Mouse (Mus musculus): Measurements from ENCODE around the gene Cdk18. TPM values are rescaled to one million over a fixed set of nuclear protein-coding genes. Genes with fewer than 3 reads are reported as not detected.

Gene Cdk18
- polyA plus RNA-seq, 1 experiment from 2014 or later: 1.9 TPM

DNA sequence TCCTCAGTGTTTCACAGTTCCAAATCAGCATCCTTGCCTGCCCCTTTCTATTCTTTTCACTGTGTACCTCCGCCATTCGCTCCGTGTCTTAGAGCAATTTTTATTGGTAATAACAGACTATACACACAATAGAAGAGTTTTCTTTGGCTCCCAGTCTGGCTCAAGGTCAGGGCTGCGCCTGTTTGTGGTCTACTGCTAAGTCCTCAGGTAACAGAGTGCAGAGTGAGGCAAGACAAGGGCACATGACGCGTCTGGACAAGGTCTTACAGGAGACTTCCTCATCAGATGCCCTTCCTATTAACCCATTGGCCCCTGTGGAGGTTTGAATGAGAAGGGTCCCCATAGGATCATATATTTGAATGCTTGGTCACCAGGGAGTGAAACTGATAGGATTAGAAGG lies 49.7 kb downstream of the Cdk18 start:
- H3K27me3 ChIP-seq (replicated peaks; ENCODE audit: control insufficient read depth, insufficient read depth, low read length): no peaks in the 10 kb centered on the region
- no peak overlapping the region for H3K27ac ChIP-seq (ENCODE audit: low read length)
- H3K4me3 ChIP-seq (replicated peaks; ENCODE audit: low read length): no peak overlapping the region
- H3K9me3 ChIP-seq (ENCODE audit: control insufficient read depth, low read length): no peaks in the 10 kb centered on the region
- no peak overlapping the region for H3K4me2 ChIP-seq (ENCODE audit: low read length)
- H3K36me3 ChIP-seq (ENCODE audit: control insufficient read depth, insufficient read depth): no peaks in the 10 kb centered on the region
- no peak overlapping the region for H3K9ac ChIP-seq (replicated peaks; ENCODE audit: low read depth, low read length)
- 0 out of 2 replicates have a peak, but pooled peaks cover 4% of the 10 kb centered on the region for H3K4me1 ChIP-seq (replicated peaks; ENCODE audit: control insufficient read depth, insufficient read depth, low read length)
- WGBS: 82% methylated on average over 6 of the region's 6 CpGs
- no peak for ATAC-seq

DNA sequence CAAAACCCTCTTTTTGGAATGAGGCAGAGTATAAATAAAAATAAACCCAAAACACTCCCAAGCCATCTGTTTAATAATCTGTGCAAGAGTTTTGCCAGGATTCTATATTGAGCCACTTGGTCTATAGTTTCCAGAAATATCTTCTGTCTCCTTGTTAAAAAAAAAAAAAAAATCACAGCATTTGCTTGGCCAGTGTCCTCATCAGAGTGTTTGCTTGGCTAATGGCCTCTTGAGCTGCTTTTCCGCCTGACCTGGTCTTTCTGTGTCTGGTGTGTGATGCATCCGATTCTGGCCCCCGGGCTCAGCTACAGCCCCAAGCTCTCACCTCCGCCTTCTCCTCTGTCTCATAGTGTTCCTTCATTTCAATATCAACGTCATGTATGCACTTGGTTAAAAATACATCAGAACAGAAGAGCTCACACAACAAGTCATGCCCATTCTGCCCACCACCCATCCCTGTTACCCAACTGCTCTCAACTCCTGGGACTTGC lies 51.3 kb downstream of the Cdk18 start:
- Histone ChIP-seq H3K36me3 (ENCODE audit: control insufficient read depth, insufficient read depth) (no peaks in the 10 kb centered on the region), H3K9ac (replicated peaks; ENCODE audit: low read depth, low read length) (no peak overlapping the region), H3K9me3 (ENCODE audit: control insufficient read depth, low read length) (no peaks in the 10 kb centered on the region), H3K27ac (ENCODE audit: low read length) (peak overlapping the region; percentile 66), H3K4me2 (ENCODE audit: low read length) (no peak overlapping the region), H3K4me3 (replicated peaks; ENCODE audit: low read length) (no peak overlapping the region), H3K4me1 (replicated peaks; ENCODE audit: control insufficient read depth, insufficient read depth, low read length) (0 out of 2 replicates have a peak, but pooled peaks cover 4% of the 10 kb centered on the region), H3K27me3 (replicated peaks; ENCODE audit: control insufficient read depth, insufficient read depth, low read length) (no peaks in the 10 kb centered on the region)
- 61% methylated on average over 5 of the region's 5 CpGs for WGBS
- peak; percentile 72 for ATAC-seq

DNA sequence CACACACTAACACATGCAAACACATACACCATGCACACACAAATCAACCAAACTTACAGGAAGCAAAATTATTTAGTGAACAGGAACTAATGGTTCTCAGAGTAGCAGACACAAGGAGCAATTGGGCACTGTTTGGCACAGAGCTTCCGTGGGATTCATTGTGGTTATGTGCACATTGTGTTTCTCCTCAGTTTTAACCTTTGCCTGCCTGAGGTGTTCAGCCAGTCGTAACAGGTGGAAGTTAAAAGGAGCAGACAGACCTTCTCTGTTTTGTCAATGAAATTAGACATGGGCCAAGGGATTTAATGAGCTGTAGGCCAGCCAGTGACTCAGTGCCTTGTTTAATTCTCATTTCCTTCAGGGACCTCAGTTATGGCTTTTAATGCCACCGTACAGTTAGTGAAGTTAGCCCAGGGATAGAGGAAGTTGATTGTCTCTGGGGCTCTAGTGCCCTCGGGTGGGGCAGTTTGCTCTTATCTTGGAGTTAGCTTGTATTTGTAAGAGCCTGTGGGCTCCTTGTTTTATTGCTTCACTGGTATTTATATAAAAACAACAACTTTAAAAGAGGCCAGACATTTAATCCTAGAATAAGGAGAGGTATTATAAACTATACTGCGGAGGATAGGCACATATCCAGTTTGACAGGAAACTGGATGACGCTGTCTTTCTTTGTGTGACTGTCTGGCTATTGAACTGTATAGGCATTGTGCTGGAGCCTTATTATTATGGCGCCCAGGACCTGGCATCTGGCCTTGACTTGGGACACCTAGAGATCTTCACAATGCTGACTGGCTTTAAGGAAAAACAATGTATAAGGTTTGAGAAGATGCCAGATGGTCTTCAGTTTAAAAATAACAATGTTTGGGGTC lies 54.1 kb downstream of the Cdk18 start:
- no peaks in the 10 kb centered on the region for H3K36me3 ChIP-seq (ENCODE audit: control insufficient read depth, insufficient read depth)
- ATAC-seq: no peak
- no peak overlapping the region for H3K4me2 ChIP-seq (ENCODE audit: low read length)
- 0 out of 2 replicates have a peak, but pooled peaks cover 4% of the 10 kb centered on the region for H3K4me1 ChIP-seq (replicated peaks; ENCODE audit: control insufficient read depth, insufficient read depth, low read length)
- 63% methylated on average over 7 of the region's 7 CpGs for WGBS
- peaks cover 4% of the 10 kb centered on the region; the same call in 1 of the 2 replicates for H3K9me3 ChIP-seq (ENCODE audit: control insufficient read depth, low read length)
- no peaks in the 10 kb centered on the region for H3K27me3 ChIP-seq (replicated peaks; ENCODE audit: control insufficient read depth, insufficient read depth, low read length)
- H3K9ac ChIP-seq (replicated peaks; ENCODE audit: low read depth, low read length): no peak overlapping the region
- no peak overlapping the region for H3K27ac ChIP-seq (ENCODE audit: low read length)
- H3K4me3 ChIP-seq (replicated peaks; ENCODE audit: low read length): no peak overlapping the region

DNA sequence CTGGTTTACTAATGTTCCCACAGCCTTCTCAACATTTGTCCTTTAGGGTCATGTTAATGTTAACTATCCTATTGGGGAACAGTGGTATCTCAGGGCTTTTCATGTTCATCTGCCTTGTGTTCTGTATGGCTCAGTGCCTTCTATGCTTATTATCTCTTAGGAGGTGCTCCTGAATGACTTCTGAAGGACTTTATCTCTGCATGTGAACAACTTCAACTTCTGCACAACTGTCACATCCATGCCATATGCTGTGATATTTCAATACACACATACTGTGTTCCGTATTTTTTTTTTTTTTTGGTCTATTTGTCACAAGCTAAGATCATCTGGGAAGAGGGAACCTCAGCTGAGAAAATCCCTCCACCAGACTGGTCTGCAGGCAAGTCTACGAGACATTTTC lies 61.1 kb downstream of the Cdk18 start:
- Histone ChIP-seq H3K27me3 (replicated peaks; ENCODE audit: control insufficient read depth, insufficient read depth, low read length) (no peaks in the 10 kb centered on the region), H3K36me3 (ENCODE audit: control insufficient read depth, insufficient read depth) (no peaks in the 10 kb centered on the region), H3K4me2 (ENCODE audit: low read length) (no peak overlapping the region), H3K4me3 (replicated peaks; ENCODE audit: low read length) (no peak overlapping the region), H3K9ac (replicated peaks; ENCODE audit: low read depth, low read length) (no peak overlapping the region), H3K27ac (ENCODE audit: low read length) (no peak overlapping the region), H3K4me1 (replicated peaks; ENCODE audit: control insufficient read depth, insufficient read depth, low read length) (no peaks in the 10 kb centered on the region), H3K9me3 (ENCODE audit: control insufficient read depth, low read length) (peaks cover 4% of the 10 kb centered on the region; the same call in 1 of the 2 replicates)
- 73% methylated on average over 2 of the region's 2 CpGs for whole genome bisulfite sequencing
- no peak for ATAC-seq

DNA sequence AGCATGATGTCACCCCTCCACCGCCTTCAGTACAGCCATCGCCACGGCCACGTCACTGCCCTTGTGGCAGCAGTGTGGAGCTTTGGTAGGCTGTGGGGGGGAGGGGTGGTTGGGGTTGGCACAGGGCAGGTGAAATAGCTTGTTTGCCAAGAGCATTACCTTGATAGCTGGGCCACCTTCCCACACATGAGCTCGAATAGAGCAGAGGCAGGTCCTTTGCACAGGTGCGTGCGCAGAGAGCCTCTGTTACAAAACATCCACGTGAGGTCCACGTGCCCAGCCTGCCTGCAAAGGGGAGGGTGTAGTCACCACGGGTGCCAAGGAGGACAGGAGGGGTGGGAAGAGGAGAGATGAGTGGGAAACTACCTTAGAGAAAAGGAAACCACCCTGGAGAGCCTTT lies 63.9 kb downstream of the Cdk18 start:
- no peaks in the 10 kb centered on the region for H3K27me3 ChIP-seq (replicated peaks; ENCODE audit: control insufficient read depth, insufficient read depth, low read length)
- H3K9ac ChIP-seq (replicated peaks; ENCODE audit: low read depth, low read length): no peak overlapping the region
- no peaks in the 10 kb centered on the region for H3K9me3 ChIP-seq (ENCODE audit: control insufficient read depth, low read length)
- H3K4me3 ChIP-seq (replicated peaks; ENCODE audit: low read length): no peak overlapping the region
- no peaks in the 10 kb centered on the region for H3K4me1 ChIP-seq (replicated peaks; ENCODE audit: control insufficient read depth, insufficient read depth, low read length)
- no peak overlapping the region for H3K4me2 ChIP-seq (ENCODE audit: low read length)
- no peaks in the 10 kb centered on the region for H3K36me3 ChIP-seq (ENCODE audit: control insufficient read depth, insufficient read depth)
- no peak overlapping the region for H3K27ac ChIP-seq (ENCODE audit: low read length)
- 87% methylated on average over 10 of the region's 10 CpGs for WGBS
- ATAC-seq: no peak

DNA sequence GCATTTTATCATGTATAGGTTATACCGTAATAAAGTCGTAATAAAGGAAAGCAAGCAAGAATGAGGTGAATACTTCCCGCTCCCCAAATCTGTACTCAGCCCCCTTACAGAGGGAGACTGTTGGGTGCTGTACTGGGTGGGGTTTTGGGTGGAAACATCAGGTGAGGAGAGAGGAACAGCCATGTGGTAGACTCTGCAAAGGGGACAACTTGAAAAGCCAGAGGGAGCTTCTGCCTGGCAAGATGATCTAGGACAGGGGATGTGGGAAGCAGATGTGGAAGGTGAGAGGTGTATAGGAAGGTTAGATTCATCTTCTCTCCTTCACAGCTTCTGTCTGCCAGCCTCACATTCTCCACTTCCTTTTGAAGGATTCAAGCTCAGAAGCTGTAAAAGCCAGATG lies 68.8 kb downstream of the Cdk18 start:
- WGBS: 89% methylated on average over 3 of the region's 3 CpGs
- H3K4me3 ChIP-seq (replicated peaks; ENCODE audit: low read length): no peak overlapping the region
- H3K4me2 ChIP-seq (ENCODE audit: low read length): no peak overlapping the region
- no peak for ATAC-seq
- no peak overlapping the region for H3K27ac ChIP-seq (ENCODE audit: low read length)
- H3K9ac ChIP-seq (replicated peaks; ENCODE audit: low read depth, low read length): no peak overlapping the region
- no peaks in the 10 kb centered on the region for H3K9me3 ChIP-seq (ENCODE audit: control insufficient read depth, low read length)
- peaks cover 11% of the 10 kb centered on the region for H3K4me1 ChIP-seq (replicated peaks; ENCODE audit: control insufficient read depth, insufficient read depth, low read length)
- H3K36me3 ChIP-seq (ENCODE audit: control insufficient read depth, insufficient read depth): no peaks in the 10 kb centered on the region
- H3K27me3 ChIP-seq (replicated peaks; ENCODE audit: control insufficient read depth, insufficient read depth, low read length): peaks cover 20% of the 10 kb centered on the region

DNA sequence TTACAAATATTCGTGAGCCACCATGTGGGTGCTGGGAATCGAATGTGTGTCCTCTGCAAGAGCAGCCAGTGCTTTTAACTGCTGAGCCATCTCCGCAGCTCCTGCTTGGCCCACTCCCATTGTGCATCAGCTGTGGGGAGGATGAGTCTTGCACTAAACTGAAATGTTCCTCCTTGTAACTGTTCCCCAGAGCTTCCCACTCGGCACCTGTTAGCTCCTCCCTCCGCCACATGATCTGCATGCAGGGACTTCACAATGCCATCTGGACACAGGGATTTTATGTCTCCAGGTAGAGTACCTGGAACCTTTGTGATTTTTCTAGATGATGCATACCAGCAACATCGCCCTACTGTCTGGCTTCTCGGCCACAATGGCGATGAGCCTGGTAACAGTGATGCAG lies 70.0 kb downstream of the Cdk18 start:
- H3K4me2 ChIP-seq (ENCODE audit: low read length): no peak overlapping the region
- no peak overlapping the region for H3K27ac ChIP-seq (ENCODE audit: low read length)
- no peaks in the 10 kb centered on the region for H3K9me3 ChIP-seq (ENCODE audit: control insufficient read depth, low read length)
- H3K36me3 ChIP-seq (ENCODE audit: control insufficient read depth, insufficient read depth): no peaks in the 10 kb centered on the region
- H3K4me1 ChIP-seq (replicated peaks; ENCODE audit: control insufficient read depth, insufficient read depth, low read length): peaks cover 17% of the 10 kb centered on the region
- ATAC-seq: no peak
- H3K4me3 ChIP-seq (replicated peaks; ENCODE audit: low read length): no peak overlapping the region
- WGBS: 86% methylated on average over 8 of the region's 8 CpGs
- no peak overlapping the region for H3K9ac ChIP-seq (replicated peaks; ENCODE audit: low read depth, low read length)
- peaks cover 20% of the 10 kb centered on the region for H3K27me3 ChIP-seq (replicated peaks; ENCODE audit: control insufficient read depth, insufficient read depth, low read length)

DNA sequence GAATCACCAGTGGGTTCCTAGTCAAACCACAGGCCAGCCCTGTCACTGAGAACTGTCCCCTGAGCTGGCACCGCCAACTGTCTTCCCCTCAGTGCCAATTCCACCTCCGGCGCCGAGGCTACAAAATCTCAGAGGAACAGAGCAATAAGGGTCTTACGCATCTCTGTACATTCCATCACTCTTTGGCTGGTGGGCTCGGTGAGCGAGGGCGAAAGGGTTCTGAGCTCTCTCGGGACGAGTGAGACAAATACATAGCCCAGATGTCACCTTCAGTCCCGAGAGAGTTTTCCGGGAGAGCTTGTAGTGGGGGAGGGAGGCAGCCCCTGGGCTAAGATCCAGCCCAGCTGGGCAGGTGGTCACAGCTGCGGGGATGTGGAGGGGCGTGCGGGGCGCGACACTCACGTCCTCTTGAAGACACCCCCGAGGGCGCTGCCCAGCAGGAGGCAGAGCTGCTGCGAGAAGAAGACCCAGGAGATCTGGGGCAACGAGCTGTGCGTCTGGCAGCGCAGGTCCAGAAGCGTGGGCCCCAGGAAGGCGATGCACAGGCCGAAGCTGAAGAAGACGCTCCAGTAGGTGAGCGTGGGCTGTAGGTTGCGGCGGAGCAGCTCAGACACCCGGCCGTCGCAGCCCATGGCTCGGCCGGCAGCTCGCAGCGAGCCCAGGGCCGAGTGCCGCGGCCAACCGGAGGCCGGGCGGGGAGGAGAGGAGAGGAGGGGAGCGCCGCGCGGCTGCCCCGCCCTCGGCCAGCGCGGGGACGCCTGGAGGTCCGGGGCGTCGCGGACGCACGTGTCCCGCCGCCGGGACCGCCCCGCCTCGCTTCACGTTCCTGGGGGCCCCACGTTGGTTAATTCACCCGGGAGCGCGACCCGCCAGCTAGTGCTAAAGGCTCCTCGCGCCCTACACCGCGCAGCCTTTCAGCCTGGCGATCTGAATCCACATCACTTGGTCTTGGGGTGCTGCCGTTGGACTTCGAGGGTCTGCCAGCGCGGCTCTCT lies 71.9 kb downstream of the Cdk18 start, which contains the start of gene Mfsd4a:
Gene Mfsd4a, minus strand, starts transcription at position 802 of the 995 bp plus-strand sequence.
- WGBS: 3% methylated on average over 68 of the region's 80 CpGs
- no peaks in the 10 kb centered on the region for H3K9me3 ChIP-seq (ENCODE audit: control insufficient read depth, low read length)
- peak within 1 kb of the TSS; percentile 50 for H3K4me3 ChIP-seq (replicated peaks; ENCODE audit: low read length)
- H3K4me2 ChIP-seq (ENCODE audit: low read length): peak within 1 kb of the TSS; percentile 94
- peaks cover 20% of the 10 kb centered on the region for H3K27me3 ChIP-seq (replicated peaks; ENCODE audit: control insufficient read depth, insufficient read depth, low read length)
- peak; percentile 75 for ATAC-seq
- H3K36me3 ChIP-seq (ENCODE audit: control insufficient read depth, insufficient read depth): no peaks in the 10 kb centered on the region
- H3K27ac ChIP-seq (ENCODE audit: low read length): no peak within 1 kb of the TSS
- peak within 1 kb of the TSS; percentile 63 for H3K9ac ChIP-seq (replicated peaks; ENCODE audit: low read depth, low read length)
- peaks cover 17% of the 10 kb centered on the region for H3K4me1 ChIP-seq (replicated peaks; ENCODE audit: control insufficient read depth, insufficient read depth, low read length)
